Mouse (Mus musculus) ZHBTc4 (cell line): ENCODE data around the gene Slfn1.
"Not testable (repeated sequence)": the region's sequence is repeated elsewhere in the genome, so short reads cannot be mapped to it uniquely, and the experiment has no call there.

Experiments used
- DNase-seq: peaks from one replicate; pipeline ENCODE4 v3.0.0-alpha.2; 2011; ENCODE audit warnings: low read depth, low spot score

The Slfn1 gene

GRCm38 (mm10) chr11:83116597-83117227, at the start of gene Slfn1:
Gene Slfn1 (plus strand): TSS chr11:83116849.
- DNase-seq = no peak

- peak; percentile 61 for DNase-seq
Measured at GRCm38 (mm10) chr11:83067982-83068694, 48.5 kb upstream of the Slfn1 start.

- DNase-seq = no peak
Measured at GRCm38 (mm10) chr11:83070321-83070970, 46.2 kb upstream of the Slfn1 start.

GRCm38 (mm10) chr11:83077714-83078422, 38.8 kb upstream of the Slfn1 start:
- no peak for DNase-seq

- no peak for DNase-seq
Measured at GRCm38 (mm10) chr11:83078423-83079140, 38.1 kb upstream of the Slfn1 start.

GRCm38 (mm10) chr11:83079487-83080199, 37.0 kb upstream of the Slfn1 start:
- no peak for DNase-seq

- DNase-seq = peak; percentile 15
Measured at GRCm38 (mm10) chr11:83082741-83083473, 33.7 kb upstream of the Slfn1 start.

GRCm38 (mm10) chr11:83084161-83084560, 32.5 kb upstream of the Slfn1 start:
- no peak for DNase-seq

GRCm38 (mm10) chr11:83084761-83085160, 31.9 kb upstream of the Slfn1 start:
- no peak for DNase-seq

- DNase-seq = no peak
Measured at GRCm38 (mm10) chr11:83115138-83115537, 1.5 kb upstream of the Slfn1 start.

GRCm38 (mm10) chr11:83118056-83118455, 1.4 kb downstream of the Slfn1 start:
- no peak for DNase-seq

GRCm38 (mm10) chr11:83121131-83121685, 4.6 kb downstream of the Slfn1 start:
- DNase-seq = no peak

GRCm38 (mm10) chr11:83123198-83123597, 6.5 kb downstream of the Slfn1 start:
- no peak for DNase-seq

GRCm38 (mm10) chr11:83124906-83125305, 8.3 kb downstream of the Slfn1 start:
- no peak for DNase-seq

- DNase-seq = not testable (repeated sequence)
Measured at GRCm38 (mm10) chr11:83125633-83126032, 9.0 kb downstream of the Slfn1 start.

GRCm38 (mm10) chr11:83137253-83137652, 20.6 kb downstream of the Slfn1 start:
- DNase-seq = not testable (repeated sequence)

GRCm38 (mm10) chr11:83148939-83149338, 32.3 kb downstream of the Slfn1 start:
- not testable (repeated sequence) for DNase-seq
